Mouse (Mus musculus): Measurements from ENCODE around the gene Sh2b3.
A peak's percentile ranks its signal among the peaks of the same experiment; 100 is the strongest.
"Not testable (repeated sequence)": the region's sequence is repeated elsewhere in the genome, so short reads cannot be mapped to it uniquely, and the experiment has no call there.

Sh2b3 gene

DNA sequence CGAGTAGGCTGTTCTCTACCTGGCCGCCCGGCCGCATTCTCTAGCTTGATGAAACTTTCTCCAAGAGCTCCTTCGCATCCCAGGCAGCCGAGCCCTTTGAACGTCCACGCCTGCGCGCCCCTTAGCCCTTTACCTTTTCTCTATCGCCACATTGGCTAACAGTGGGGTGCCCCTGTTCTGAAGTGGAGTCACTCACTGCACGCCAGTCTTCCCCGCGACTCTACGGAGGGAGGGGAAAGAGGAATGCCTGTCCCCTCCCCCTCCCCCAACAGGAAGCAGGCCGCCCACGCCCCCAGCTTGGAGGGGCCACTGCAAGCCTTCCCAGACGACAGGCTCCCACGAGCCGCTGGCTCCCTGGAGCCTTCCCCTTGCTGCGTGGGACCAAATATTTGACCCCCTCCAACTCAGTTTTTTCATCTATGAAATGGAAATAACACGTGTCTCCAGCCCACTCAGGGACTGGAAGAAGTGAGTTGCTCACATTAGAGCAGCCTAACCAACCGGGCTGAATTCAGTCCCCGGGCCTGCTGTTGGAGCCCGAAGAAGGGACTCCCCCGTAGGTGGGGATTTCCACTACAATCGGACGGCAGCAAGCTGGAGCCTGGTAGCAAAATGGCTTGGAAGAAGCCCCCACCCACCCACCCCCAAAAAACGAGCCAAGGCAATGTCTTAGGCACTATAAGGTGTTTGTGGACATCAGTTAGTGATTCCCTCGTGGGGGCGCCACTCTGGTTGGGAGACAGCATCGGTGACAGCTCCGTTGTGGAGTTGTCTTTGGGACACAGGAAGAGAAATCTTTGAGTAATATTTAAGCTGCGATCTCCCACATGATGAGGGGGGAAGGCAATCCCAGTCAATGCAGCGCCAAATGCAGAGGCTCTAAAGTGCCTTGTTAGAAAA, at the start of gene Sh2b3:
Sh2b3 (minus strand) TSS at position 206 of the 900 bp plus-strand sequence.
- peak; percentile 72 for DNase-seq

- DNase-seq: no peak
These were observed 45.9 kb upstream of the Sh2b3 start for GRCm38 (mm10) chr5:121883356-121883755.

- peak; percentile 62 for DNase-seq
These were observed 41.8 kb upstream of the Sh2b3 start for GRCm38 (mm10) chr5:121879211-121879610.

DNA sequence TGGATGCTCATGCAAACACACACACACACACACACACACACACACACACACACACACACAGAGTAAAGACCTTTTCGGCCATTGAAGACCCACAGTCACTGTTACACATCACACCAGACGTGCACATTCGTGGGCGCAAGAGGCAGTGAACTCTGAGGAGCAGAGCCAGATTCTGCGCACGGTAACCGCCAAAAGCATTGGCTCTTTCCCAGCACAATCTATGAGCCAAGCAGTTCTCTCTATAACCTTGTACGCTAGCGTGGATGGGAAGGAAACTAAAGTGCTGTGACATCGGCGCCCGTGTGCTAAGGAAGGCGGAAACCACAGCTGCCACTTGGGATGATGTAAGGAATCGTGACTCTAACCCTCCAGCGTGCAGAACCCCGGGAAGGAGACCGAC, 41.3 kb upstream of the Sh2b3 start:
- DNase-seq: no peak

- DNase-seq: no peak
These were observed 39.5 kb upstream of the Sh2b3 start for GRCm38 (mm10) chr5:121876901-121877300.

- no peak for DNase-seq
These were observed 37.6 kb upstream of the Sh2b3 start for GRCm38 (mm10) chr5:121875041-121875440.

DNA sequence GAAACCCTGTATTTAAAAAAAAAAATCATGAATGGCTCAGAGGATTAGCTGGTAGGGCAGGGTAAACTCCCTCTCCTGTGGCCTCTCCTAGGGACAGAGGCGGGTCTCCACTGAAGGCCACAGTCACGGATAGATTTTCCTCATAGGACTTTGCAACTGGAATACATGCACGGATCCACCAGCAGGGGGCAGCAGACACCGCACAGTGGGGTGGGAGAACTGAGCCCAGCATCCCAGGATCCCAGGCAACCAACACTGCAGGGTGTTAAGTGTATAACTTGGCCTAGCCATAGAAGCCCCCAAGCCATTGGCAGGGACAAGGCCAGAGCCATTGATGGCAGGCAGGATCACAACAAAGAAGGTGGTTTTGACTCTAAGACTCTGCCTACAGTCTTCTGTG, 34.7 kb upstream of the Sh2b3 start:
- DNase-seq: peak; percentile 86

DNA sequence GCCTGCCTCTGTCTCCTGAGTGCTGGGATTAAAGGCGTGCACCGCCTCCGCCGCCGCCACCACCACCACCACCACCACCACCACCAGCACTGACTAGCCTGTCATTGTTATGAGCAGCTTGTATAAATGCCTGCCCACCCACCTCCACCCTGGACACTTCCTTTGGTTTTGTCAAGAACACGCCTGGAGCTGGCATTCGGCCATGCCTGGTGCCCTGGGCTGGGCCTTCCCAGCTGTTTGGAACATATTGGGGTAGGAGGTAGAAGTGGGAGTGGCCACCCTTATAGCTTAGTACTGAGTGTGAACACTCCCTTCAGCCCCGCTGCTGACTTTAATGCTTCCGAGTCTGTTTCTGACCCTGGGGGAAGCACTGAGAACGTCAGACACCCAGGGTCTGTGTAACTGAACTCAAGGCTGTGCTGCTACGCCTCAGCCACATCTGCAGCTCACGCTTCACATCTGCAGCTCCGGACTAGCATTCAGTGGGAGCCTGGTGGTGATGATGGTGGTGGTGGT, 34.1 kb upstream of the Sh2b3 start:
- peak; percentile 78 for DNase-seq

- peak; percentile 40 for DNase-seq
These were observed 33.4 kb upstream of the Sh2b3 start for GRCm38 (mm10) chr5:121870832-121871231.

DNA sequence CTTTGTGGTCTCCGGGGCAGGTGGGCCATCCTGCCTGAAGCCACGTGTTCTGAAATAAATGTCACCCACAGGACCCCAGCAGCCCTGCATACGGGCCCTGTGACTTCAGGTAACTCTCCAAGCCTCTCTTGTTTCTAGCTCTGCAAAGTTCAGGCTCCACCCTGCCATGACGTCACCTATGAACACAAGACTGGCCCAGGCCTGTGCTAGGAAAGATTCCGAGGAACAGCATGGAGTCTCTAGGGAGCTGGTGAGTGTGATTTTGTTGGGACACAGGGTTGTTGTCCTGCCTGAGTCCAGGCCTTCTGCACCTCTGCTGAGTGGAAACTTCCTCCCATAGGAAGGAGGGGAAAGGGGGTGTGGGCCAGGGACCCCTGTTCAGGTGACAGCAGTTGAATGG, 30.5 kb upstream of the Sh2b3 start:
- peak; percentile 60 for DNase-seq

DNA sequence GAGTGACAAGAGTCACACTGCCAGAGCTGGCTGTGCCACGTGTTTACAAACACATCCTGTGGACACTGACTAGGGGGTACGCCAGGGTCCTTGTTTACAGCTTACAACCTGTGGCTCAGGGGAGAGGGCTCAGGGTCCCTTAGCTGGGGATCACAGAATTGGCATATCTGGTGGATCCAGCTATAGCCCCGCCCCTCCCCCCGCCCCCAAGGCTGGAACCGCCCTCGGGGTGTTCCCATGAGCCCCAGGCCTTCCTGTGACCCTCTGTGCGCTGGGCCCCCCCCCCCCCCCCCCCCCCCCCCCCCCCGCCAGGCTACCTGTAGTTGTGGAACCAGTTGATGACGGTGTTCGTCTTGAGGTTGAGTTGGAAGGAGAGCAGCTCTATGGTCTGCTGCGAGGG, 26.9 kb upstream of the Sh2b3 start:
- no peak for DNase-seq

GRCm38 (mm10) chr5:121861964-121862363, 24.5 kb upstream of the Sh2b3 start:
- no peak for DNase-seq

DNA sequence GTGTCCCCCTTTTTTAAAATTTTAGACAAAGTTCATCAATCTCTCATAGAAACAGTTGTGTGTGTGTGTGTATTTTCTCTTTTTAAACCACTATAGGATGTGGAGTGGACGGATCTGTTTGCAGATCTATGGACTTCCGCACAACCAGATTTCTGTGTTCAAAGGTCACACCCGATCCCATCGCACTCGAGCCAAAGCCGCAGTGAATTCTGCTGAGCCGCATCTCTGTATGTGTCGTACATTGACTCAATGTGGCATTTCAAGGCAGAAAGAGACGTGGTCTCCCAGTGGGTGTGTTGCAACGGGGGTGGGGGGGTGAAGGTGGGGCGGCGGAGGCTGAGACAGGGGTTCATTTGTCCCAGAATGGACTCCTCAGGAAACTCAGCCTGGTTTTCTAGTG, 21.0 kb upstream of the Sh2b3 start:
- DNase-seq: no peak

- no peak for DNase-seq
These were observed 19.3 kb upstream of the Sh2b3 start for GRCm38 (mm10) chr5:121856740-121857139.

GRCm38 (mm10) chr5:121854768-121855167, 17.3 kb upstream of the Sh2b3 start:
- no peak for DNase-seq

- DNase-seq: peak; percentile 95
These were observed 16.1 kb upstream of the Sh2b3 start for GRCm38 (mm10) chr5:121853368-121854051.

- no peak for DNase-seq
These were observed 12.3 kb upstream of the Sh2b3 start for GRCm38 (mm10) chr5:121849478-121850349.

- DNase-seq: peak; percentile 95
These were observed 11.3 kb upstream of the Sh2b3 start, which contains the start of gene Pheta1 for GRCm38 (mm10) chr5:121848743-121849142. Gene Pheta1, plus strand, starts transcription at chr5:121848984.

DNA sequence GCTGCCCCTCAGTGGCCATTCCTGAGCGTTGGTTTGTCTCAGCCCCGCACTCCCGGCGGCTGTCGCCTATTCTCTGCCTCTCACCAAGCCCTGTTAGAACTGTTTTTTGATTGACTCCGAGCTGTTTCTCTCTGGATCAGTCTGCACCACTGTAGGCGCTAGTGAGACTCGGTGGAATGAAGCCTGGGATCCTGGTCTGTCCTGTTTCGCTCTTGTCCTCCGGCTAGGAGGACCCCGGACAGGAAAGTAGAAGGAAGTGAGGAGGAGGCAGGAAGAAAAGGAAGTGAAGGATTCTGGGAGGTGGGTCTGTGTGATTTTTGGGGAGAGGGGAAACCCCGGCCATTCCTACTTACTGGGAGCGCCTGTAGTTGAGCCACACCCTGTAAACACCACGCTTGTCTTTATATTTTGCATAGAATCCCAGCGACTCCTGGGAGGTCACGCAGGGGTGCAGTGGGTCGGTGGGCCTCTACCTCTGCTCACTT, 10.6 kb upstream of the Sh2b3 start:
- peak; percentile 72 for DNase-seq

DNA sequence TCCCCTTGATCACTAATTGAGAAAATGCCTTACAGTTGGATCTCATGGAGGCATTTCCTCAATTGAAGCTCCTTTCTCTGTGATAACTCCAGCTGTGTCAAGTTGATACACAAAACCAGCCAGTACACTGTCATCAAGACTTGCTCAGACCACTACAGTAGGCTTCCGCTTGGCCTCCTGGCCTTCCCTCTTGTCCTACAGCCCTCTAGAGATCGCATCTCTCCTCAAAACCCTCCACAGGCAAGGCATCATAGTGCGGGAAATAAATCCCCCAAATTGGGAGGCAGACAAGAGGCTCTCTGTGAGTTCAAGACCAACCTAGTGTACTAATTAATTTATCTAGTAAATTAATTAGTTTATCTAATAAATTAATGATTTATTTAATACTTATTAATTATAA, 9.8 kb upstream of the Sh2b3 start:
- not testable (repeated sequence) for DNase-seq

DNA sequence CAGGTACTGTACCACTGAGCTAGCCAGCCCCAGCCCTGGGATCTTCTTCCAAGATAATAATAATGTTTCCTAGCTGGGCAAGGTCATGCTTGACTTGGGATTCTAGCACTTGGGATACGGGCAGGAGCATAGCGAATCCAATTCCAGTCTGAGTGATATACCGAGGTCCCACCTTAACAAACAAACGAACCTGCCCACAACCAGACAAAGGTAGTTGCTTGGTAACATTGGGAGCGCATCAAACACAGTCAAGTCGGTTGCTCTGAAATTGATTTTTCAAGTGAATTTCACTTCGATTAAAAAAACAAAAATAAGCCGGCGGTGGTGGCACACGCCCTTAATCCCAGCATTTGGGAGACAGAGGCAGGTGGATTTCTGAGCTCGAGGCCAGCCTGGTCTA, 8.9 kb upstream of the Sh2b3 start:
- no peak for DNase-seq

DNA sequence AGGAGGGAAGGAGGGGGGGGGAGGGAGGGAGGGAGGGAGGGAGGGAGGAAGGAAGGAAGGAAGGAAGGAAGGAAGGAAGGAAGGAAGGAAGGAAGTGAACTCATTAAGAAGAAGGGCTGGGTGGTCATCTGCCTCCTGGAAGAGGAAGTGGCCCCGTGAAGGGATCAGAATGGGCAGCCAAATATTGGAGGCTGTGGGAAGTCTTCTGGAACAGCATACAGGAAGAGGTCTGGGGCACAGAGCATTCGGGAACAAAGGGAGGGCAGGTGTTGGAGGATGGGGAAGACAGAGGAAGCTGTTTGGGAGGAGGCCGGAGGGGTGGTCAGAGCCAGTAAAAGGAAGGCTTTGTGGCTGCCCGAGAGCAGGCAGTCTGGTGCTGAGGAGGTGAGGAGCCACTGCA, 7.9 kb upstream of the Sh2b3 start:
- DNase-seq: no peak

Data from lung, postnatal 36 days (tissue).